In genomic region chr12:69184342-69185295, GRCm38 (mm10) we compare ENCODE assay signal across 1 mouse cellular context.
TF ChIP-seq lines count a peak whose summit lies in the region.

No protein-coding gene starts in this region.

TF ChIP-seq in MEL, 35 proteins besides CTCF, POLR2A, EP300 and RAD21 (continued from another document):
- no peak for TF ChIP-seq USF2 (IDR thresholded peaks at IDR 0.05; ENCODE audit: borderline replicate concordance in 1 of 2, insufficient read depth in 1 of 2, low read depth in 1 of 2, low read length in 2 of 2)
- TF ChIP-seq CHD1 (IDR thresholded peaks at IDR 0.05; ENCODE audit: low read depth, low read length) = peak; percentile 63
- TF ChIP-seq JUND (IDR thresholded peaks at IDR 0.05; ENCODE audit: low read depth, low read length) = no peak
- peak; percentile 34 for TF ChIP-seq MXI1 (IDR thresholded peaks at IDR 0.05; ENCODE audit: low read depth, low read length)
- peak; percentile 47; the same call in 1 of the 2 replicates for TF ChIP-seq UBTF (IDR thresholded peaks at IDR 0.05; ENCODE audit: borderline replicate concordance, insufficient read depth, low read depth, low read length)
- TF ChIP-seq MAZ (IDR thresholded peaks at IDR 0.05; ENCODE audit: low read depth, low read length) = peak; percentile 43; the same call in 1 of the 2 replicates
